Mouse (Mus musculus) midbrain, embryonic 10.5 days (tissue): Measurements from ENCODE around the gene Kcnn4. TPM values are rescaled to one million over a fixed set of nuclear protein-coding genes. Genes with fewer than 3 reads are reported as not detected.

ENCODE experiments used
- DNase-seq: peaks from one replicate; pipeline ENCODE4 v3.0.0-alpha.2; 2017; ENCODE audit warnings: low spot score
- H3K27ac ChIP-seq: fragments of 300-500 bp; sonication (generic); replicated peaks from 2 replicates; pipeline ENCODE4 v1.5.1; 2016; ENCODE audit warnings: mild to moderate bottlenecking
- H3K27me3 ChIP-seq: fragments of 300-500 bp; sonication (generic); 2 replicates; pipeline ENCODE4 v1.6.1; 2016; ENCODE audit warnings: low read depth, mild to moderate bottlenecking; ENCODE audit not compliant: poor library complexity, severe bottlenecking
- H3K36me3 ChIP-seq: fragments of 300-500 bp; sonication (generic); 2 replicates; pipeline ENCODE4 v1.6.1; 2016; ENCODE audit warnings: mild to moderate bottlenecking, moderate library complexity
- H3K4me1 ChIP-seq: fragments of 300-500 bp; sonication (generic); 2 replicates; pipeline ENCODE4 v1.6.1; 2016
- H3K4me3 ChIP-seq: fragments of 300-500 bp; sonication (generic); 2 replicates; pipeline ENCODE4 v1.5.1; 2016; ENCODE audit warnings: mild to moderate bottlenecking, moderate library complexity
- H3K9me3 ChIP-seq: fragments of 300-500 bp; sonication (generic); replicated peaks from 2 replicates; pipeline ENCODE4 v1.6.1; 2016; ENCODE audit warnings: mild to moderate bottlenecking
- WGBS: fragments of 180-500 bp; shearing (Covaris S2); methylation state at CpG from one replicate; pipeline ENCODE4 v1.1.7; 2016; 5-methylcytosine and 5-hydroxymethylcytosine counted together
- polyA plus RNA-seq: library from polyadenylated mRNA; unstranded; fragments of >200 nt; fragmentation: Nextera tagmentation; extraction: Ambion mirVana; gene quantifications from 2 replicates; pipeline ENCODE4 v1.2.1, GENCODE M21; 2016

Gene Kcnn4
- polyA plus RNA-seq, 1 experiment from 2014 or later, result 4.0 TPM

GRCm38 (mm10) chr7:24384070-24384469 lies 14.0 kb downstream of the Kcnn4 start:
- WGBS, result 77% methylated on average over 6 of the region's 6 CpGs
- Histone ChIP-seq H3K36me3 (no peaks in the 10 kb centered on the region), H3K27me3 (peaks cover 14% of the 10 kb centered on the region; the same call in 1 of the 2 replicates), H3K9me3 (no peaks in the 10 kb centered on the region), H3K4me1 (peaks cover 9% of the 10 kb centered on the region), H3K4me3 (no peak overlapping the region), H3K27ac (0 out of 2 replicates have a peak overlapping the region, but pooled peaks have one; percentile 30)
- DNase-seq, result no peak

- peak overlapping the region; percentile 28; the same call in 1 of the 2 replicates for H3K4me3 ChIP-seq
- 8% methylated on average over 11 of the region's 11 CpGs for WGBS
Measured at GRCm38 (mm10) chr7:24384827-24385226, 14.8 kb downstream of the Kcnn4 start.

GRCm38 (mm10) chr7:24387059-24387556 lies 17.0 kb downstream of the Kcnn4 start:
- 86% methylated on average over 10 of the region's 10 CpGs for WGBS
- no peaks in the 10 kb centered on the region for H3K36me3 ChIP-seq

More at GRCm38 (mm10) chr7:24384827-24385226, 14.8 kb downstream of the Kcnn4 start:
- DNase-seq, result peak; percentile 75
- no peak overlapping the region for H3K27ac ChIP-seq
- peaks cover 13% of the 10 kb centered on the region; the same call in 1 of the 2 replicates for H3K27me3 ChIP-seq
- peaks cover 9% of the 10 kb centered on the region for H3K4me1 ChIP-seq
- no peaks in the 10 kb centered on the region for H3K9me3 ChIP-seq
- no peaks in the 10 kb centered on the region for H3K36me3 ChIP-seq

GRCm38 (mm10) chr7:24389516-24390187 lies 19.6 kb downstream of the Kcnn4 start:
- H3K9me3 ChIP-seq, result no peaks in the 10 kb centered on the region
- H3K36me3 ChIP-seq, result no peaks in the 10 kb centered on the region
- H3K27ac ChIP-seq, result no peak overlapping the region
- H3K4me3 ChIP-seq, result no peak overlapping the region
- no peaks in the 10 kb centered on the region for H3K27me3 ChIP-seq
- no peak for DNase-seq
- 75% methylated on average over 13 of the region's 13 CpGs for WGBS
- peaks cover 4% of the 10 kb centered on the region for H3K4me1 ChIP-seq

More at GRCm38 (mm10) chr7:24387059-24387556, 17.0 kb downstream of the Kcnn4 start:
- no peak for DNase-seq
- Histone ChIP-seq H3K27ac (no peak overlapping the region), H3K4me3 (no peak overlapping the region), H3K27me3 (peaks cover 13% of the 10 kb centered on the region; the same call in 1 of the 2 replicates), H3K4me1 (peaks cover 7% of the 10 kb centered on the region), H3K9me3 (no peaks in the 10 kb centered on the region)

- Histone ChIP-seq H3K9me3 (no peaks in the 10 kb centered on the region), H3K27me3 (no peaks in the 10 kb centered on the region), H3K4me3 (no peak overlapping the region), H3K27ac (no peak overlapping the region), H3K36me3 (no peaks in the 10 kb centered on the region), H3K4me1 (no peaks in the 10 kb centered on the region)
- 75% methylated on average over 7 of the region's 7 CpGs for WGBS
- DNase-seq, result no peak
Measured at GRCm38 (mm10) chr7:24390512-24390911, 20.4 kb downstream of the Kcnn4 start.

- Histone ChIP-seq H3K9me3 (no peaks in the 10 kb centered on the region), H3K36me3 (no peaks in the 10 kb centered on the region), H3K4me1 (no peaks in the 10 kb centered on the region), H3K27me3 (no peaks in the 10 kb centered on the region), H3K4me3 (no peak overlapping the region), H3K27ac (no peak overlapping the region)
- WGBS, result 61% methylated on average over 5 of the region's 5 CpGs
- no peak for DNase-seq
Measured at GRCm38 (mm10) chr7:24391077-24391476, 21.0 kb downstream of the Kcnn4 start.

- Histone ChIP-seq H3K4me3 (no peak overlapping the region), H3K27me3 (no peaks in the 10 kb centered on the region), H3K4me1 (no peaks in the 10 kb centered on the region), H3K9me3 (no peaks in the 10 kb centered on the region), H3K36me3 (no peaks in the 10 kb centered on the region), H3K27ac (no peak overlapping the region)
- no peak for DNase-seq
- 84% methylated on average over 2 of the region's 2 CpGs for WGBS
Measured at GRCm38 (mm10) chr7:24391687-24392086, 21.6 kb downstream of the Kcnn4 start.

GRCm38 (mm10) chr7:24394054-24394453 lies 24.0 kb downstream of the Kcnn4 start:
- no peak for DNase-seq
- Histone ChIP-seq H3K27me3 (no peaks in the 10 kb centered on the region), H3K4me1 (peaks cover 2% of the 10 kb centered on the region; the same call in 1 of the 2 replicates), H3K4me3 (no peak overlapping the region), H3K36me3 (no peaks in the 10 kb centered on the region), H3K9me3 (no peaks in the 10 kb centered on the region), H3K27ac (no peak overlapping the region)
- WGBS, result 82% methylated on average over 3 of the region's 3 CpGs

GRCm38 (mm10) chr7:24394475-24395161 lies 24.6 kb downstream of the Kcnn4 start:
- Histone ChIP-seq H3K4me3 (no peak overlapping the region), H3K27me3 (no peaks in the 10 kb centered on the region), H3K9me3 (no peaks in the 10 kb centered on the region), H3K36me3 (no peaks in the 10 kb centered on the region), H3K4me1 (peaks cover 3% of the 10 kb centered on the region; the same call in 1 of the 2 replicates), H3K27ac (no peak overlapping the region)
- DNase-seq, result no peak
- WGBS, result 88% methylated on average over 15 of the region's 15 CpGs

GRCm38 (mm10) chr7:24396832-24397231 lies 26.8 kb downstream of the Kcnn4 start:
- Histone ChIP-seq H3K27me3 (no peaks in the 10 kb centered on the region), H3K4me1 (peaks cover 20% of the 10 kb centered on the region), H3K9me3 (no peaks in the 10 kb centered on the region), H3K27ac (no peak overlapping the region), H3K36me3 (peaks cover 10% of the 10 kb centered on the region), H3K4me3 (no peak overlapping the region)
- no peak for DNase-seq
- 83% methylated on average over 11 of the region's 11 CpGs for WGBS

GRCm38 (mm10) chr7:24398364-24398913 lies 28.4 kb downstream of the Kcnn4 start:
- Histone ChIP-seq H3K27me3 (no peaks in the 10 kb centered on the region), H3K4me1 (peaks cover 20% of the 10 kb centered on the region), H3K36me3 (peaks cover 26% of the 10 kb centered on the region), H3K27ac (no peak overlapping the region), H3K4me3 (peak overlapping the region; percentile 66; the same call in 1 of the 2 replicates), H3K9me3 (peaks cover 10% of the 10 kb centered on the region)
- no peak for DNase-seq
- 93% methylated on average over 8 of the region's 8 CpGs for WGBS

- H3K36me3 ChIP-seq, result peaks cover 36% of the 10 kb centered on the region
- peaks cover 10% of the 10 kb centered on the region for H3K9me3 ChIP-seq
- H3K4me1 ChIP-seq, result peaks cover 20% of the 10 kb centered on the region
- peak within 1 kb of the TSS; percentile 93 for H3K27ac ChIP-seq
- peak; percentile 99 for DNase-seq
- WGBS, result 2% methylated on average over 66 of the region's 66 CpGs
- no peaks in the 10 kb centered on the region for H3K27me3 ChIP-seq
- H3K4me3 ChIP-seq, result peak within 1 kb of the TSS; percentile 66
Measured at GRCm38 (mm10) chr7:24399256-24400081, 29.4 kb downstream of the Kcnn4 start, which contains the start of gene Smg9. Gene Smg9, plus strand, starts transcription at chr7:24399619.
